Mouse (Mus musculus): ENCODE measurements around the gene Thbs1.
A peak's percentile ranks its signal among the peaks of the same experiment; 100 is the strongest.
"Not testable (repeated sequence)": the region's sequence is repeated elsewhere in the genome, so short reads cannot be mapped to it uniquely, and the experiment has no call there.

Thbs1 gene

DNA sequence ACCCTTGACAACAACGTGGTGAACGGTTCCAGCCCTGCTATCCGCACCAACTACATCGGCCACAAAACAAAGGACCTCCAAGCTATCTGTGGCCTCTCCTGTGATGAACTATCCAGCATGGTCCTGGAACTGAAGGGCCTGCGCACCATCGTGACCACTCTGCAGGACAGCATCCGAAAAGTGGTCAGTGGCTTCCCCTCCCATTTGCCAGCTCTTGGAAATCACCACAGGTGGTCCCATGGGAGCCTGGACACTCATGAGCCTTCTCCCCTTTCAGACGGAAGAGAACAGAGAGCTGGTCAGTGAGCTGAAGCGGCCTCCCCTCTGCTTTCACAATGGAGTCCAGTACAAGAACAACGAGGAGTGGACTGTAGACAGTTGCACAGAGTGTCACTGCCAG is 3.0 kb downstream of the Thbs1 start:
- no peak for DNase-seq (ENCODE audit: low read depth)

DNA sequence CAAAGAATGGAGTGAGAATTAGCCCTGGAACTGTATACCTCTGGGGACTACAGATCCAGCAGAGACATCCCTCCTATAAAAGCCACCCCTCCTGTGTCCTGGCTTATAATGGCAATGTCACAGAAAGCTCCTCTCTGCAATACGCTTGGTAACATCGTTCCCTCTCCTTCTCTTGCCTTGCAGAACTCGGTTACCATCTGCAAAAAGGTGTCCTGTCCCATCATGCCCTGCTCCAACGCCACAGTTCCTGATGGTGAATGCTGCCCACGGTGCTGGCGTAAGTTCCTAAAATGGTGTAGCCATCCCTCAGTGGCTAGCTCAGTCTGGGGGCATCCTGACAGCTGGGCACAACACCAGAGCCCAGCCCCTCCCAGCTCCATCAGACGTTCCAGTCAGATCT is 4.0 kb downstream of the Thbs1 start:
- DNase-seq (ENCODE audit: low read depth): no peak

DNA sequence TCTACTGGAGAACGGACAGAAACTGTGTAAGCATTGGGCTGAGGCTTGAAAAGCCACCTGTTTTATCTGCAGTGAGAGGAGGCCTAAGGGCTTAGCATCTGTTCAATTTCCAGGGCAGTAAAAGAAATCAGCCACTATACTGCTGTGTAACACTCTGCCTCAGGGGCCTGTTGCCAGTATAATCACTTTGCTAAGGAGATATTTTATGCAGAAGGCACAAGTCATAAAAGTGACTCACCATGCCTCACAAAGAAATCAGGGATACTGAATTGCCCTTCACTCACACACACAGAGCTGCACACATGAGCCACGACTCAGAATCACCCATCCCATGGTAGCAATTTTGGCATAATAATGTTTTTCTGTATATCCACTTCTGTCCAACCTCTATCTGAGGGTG is 4.5 kb downstream of the Thbs1 start:
- DNase-seq (ENCODE audit: low read depth): no peak

DNA sequence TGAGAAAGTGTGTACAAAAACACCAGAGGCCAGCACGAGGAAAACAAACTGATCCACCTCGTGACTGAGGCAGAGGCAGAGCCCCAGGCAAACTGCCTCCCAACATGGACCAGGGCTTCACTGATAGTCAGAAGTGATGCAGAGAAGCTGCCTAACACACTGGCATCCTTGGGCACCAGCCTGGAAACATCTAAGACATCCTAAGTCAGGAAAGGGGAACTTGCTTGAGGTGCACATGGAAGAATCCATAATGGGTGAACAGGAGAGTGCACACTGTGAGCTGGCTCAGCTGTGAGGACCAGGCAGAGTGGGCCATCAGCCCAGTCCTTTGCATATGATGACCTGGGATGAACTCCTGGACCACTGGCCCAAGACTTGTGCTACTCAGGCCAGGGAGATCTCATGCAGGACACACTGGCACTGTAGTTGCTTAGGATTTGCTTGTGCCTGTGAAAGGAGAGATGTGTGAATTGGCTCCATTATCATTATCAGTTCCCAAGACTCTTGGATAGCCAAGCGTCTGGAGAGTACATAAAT is 5.1 kb downstream of the Thbs1 start:
- no peak for DNase-seq (ENCODE audit: low read depth)

DNA sequence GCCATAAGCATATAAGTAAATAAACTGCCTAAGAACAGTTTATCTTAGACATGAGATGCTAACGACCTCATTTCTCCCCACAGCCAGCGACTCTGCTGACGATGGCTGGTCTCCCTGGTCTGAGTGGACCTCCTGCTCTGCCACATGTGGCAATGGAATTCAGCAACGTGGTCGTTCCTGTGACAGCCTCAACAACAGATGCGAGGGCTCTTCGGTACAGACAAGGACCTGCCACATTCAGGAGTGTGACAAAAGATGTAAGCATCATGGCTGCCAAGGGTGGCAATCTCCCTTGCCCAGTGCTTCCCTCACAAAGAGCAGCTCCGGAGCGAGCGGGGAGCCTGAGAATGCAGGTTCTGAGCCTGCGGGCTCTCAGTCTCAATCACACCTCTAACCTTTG is 5.7 kb downstream of the Thbs1 start:
- no peak for DNase-seq (ENCODE audit: low read depth)

DNA sequence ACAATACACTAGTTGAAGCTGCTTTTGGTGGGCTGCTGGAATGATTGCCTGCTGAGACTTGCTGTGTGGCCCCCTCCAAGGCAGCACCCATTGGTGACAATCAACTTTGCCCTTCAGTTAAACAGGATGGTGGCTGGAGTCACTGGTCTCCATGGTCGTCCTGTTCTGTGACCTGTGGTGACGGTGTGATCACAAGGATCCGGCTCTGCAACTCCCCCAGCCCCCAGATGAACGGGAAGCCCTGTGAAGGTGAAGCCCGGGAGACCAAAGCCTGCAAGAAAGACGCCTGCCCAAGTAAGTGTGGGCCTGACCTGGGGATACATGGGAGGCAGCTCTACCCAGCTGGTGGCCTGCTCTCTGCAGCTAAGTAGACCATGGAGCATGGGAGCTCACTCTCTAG is 6.4 kb downstream of the Thbs1 start:
- no peak for DNase-seq (ENCODE audit: low read depth)

DNA sequence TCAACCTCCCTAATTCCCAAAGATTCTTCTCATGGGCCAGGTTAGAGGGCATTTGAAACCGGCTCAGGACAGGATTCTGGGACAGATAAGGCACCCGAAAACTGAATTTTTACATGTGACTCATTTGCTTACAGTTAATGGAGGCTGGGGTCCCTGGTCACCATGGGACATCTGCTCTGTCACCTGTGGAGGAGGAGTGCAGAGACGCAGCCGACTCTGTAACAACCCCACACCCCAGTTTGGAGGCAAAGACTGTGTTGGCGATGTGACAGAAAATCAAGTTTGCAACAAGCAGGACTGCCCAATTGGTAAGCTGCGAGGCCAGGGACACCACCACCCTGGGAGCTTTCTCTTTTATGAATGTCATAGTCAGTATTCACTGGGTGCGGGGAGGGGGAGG is 6.8 kb downstream of the Thbs1 start:
- no peak for DNase-seq (ENCODE audit: low read depth)

DNA sequence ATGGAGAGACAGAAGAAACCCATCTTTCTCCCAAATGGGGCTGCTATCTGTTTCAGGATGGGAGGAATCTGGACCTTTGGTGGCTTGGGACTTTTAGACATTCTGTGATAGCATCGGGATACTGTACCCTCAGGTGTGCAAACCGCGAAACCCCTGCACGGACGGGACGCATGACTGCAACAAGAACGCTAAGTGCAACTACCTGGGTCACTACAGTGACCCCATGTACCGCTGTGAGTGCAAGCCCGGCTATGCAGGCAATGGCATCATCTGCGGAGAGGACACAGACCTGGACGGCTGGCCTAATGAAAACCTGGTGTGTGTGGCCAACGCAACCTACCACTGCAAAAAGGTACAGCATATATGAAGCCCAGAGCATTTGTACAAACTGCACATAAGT is 8.0 kb downstream of the Thbs1 start:
- no peak for DNase-seq (ENCODE audit: low read depth)

DNA sequence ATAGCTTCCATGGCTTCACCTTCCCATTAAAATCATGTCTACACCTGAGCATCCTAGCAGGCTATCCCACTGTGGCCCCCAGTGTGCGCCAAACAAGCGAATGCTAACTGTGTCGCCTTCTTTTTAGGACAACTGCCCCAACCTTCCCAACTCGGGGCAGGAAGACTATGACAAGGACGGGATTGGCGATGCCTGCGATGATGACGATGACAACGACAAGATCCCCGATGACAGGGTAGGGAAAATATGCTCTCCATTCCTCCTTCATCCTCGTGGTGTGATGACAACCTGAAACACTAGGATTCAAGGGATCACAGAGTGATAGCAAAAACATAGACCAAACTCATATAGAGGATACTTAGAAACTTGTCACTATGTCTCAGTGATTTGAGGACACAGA is 8.4 kb downstream of the Thbs1 start:
- no peak for DNase-seq (ENCODE audit: low read depth)

DNA sequence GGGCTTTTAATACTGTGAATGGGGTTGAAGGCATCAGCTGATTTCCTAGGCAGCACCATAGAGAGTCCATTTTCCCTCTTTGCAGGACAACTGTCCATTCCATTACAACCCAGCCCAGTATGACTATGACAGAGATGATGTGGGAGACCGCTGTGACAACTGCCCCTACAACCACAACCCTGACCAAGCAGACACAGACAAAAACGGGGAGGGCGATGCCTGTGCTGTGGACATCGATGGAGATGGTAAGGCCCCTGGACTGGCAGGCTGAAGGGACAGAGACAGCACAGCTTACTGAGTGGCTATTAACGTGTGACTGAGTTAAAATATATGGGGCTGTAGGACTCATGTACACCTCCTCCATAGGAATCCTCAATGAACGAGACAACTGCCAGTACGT is 9.1 kb downstream of the Thbs1 start:
- no peak for DNase-seq (ENCODE audit: low read depth)

DNA sequence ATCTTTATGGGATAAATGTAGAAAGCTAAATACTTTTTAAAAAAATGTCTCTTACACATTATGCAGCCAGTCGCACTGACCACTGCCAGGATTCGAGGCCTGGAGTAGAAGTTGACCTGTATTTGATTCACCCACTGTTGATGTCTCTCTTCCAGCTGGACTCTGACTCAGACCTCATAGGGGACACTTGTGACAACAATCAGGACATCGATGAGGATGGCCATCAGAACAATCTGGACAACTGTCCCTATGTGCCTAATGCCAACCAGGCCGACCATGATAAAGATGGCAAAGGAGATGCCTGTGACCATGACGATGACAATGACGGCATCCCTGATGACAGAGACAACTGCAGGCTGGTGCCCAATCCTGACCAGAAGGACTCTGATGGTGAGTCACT is 10.6 kb downstream of the Thbs1 start:
- no peak for DNase-seq (ENCODE audit: low read depth)

DNA sequence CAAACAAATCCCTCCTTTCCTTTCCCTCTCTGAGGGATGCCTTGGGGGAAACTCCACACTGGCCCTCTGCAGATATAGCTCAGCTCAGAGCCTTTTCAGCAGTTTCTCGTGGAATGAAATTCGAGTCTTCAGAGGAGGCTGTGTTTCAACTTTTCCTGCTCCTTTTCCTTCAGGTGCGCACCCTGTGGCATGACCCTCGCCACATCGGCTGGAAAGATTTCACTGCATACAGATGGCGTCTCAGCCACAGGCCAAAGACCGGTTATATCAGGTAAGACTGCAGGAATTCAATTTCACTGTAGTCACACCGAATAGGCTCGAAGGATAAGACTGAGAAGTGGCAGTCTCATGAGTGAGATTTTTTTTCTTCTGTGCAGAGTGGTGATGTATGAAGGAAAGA is 12.1 kb downstream of the Thbs1 start:
- DNase-seq (ENCODE audit: low read depth): no peak

DNA sequence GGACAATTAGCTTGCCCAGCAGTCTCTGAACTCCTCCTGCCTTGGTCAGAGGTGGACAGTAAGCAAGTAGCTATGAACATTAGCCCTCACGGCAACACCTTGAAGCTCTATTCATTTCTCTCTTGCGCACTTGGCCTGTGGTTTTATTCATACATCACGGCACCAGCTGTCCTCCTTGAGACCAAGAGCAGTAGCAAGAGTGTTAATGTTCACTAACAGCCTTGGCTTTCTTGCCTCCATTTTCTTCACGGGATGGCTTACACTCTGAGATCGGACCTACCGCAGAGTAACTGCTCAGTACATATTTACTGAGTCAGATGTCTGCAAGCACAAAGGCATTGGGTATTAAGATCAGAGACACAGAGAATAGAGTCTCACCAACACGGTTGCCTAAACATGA is 12.8 kb downstream of the Thbs1 start:
- no peak for DNase-seq (ENCODE audit: low read depth)

DNA sequence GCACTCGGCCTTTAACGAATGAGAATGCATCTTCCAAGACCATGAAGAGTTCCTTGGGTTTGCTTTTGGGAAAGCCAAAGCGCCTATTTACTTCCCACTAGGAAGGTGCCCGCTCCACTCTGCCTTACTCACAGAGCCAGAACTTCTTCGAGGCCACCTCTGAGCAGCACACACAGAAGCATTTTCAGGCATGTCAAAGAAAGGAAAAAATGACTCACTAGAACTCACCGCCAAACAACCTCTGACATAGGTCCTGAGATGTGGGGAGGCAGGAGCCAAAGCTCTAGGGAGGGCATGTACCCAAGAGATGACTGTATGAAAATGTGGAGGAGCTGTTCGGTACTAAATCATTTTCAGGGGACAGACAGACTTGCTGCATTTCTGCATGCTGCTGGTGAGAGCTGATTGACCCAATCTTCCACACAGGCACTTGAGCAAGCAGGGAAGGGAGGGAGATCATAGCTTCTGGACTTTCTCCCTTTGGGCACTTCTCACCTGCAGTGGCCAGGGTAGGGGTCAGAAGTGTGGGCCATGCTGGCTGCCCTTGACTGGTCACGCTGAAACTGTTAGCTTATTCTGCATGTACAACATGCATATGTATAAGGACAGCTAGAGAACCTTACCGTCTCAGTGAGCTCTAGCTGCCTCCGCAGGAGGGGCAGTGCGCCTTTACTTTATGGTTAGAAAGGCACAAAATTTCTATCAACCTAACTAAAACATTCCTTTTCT is 13.7 kb downstream of the Thbs1 start:
- peak; percentile 33 for DNase-seq (ENCODE audit: low read depth)

DNA sequence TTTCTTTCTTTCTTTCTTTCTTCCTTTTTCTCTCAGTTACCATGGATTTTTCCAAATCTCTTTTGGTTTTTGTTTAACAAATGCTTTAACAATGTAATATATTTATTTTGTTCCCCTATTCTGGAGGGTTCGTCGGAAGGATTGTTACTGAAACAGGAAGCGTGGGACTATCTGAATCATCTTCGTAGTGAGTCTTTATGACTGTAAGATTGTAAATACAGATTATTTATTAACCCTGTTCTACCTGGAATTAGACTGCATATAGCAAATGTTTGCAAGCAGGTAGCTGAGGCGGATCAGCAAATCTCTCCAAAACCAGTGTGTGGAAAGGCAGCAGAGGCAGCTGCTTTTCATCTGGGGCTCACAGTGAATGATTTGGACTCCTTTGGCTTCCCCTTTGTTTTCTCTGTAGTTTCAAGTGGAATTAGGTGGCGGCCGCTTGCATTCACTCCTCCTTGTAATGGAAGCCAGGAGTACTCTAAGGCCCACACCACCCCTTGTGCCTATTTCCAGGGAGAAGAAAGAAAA is 14.3 kb downstream of the Thbs1 start:
- no peak for DNase-seq (ENCODE audit: low read depth)

DNA sequence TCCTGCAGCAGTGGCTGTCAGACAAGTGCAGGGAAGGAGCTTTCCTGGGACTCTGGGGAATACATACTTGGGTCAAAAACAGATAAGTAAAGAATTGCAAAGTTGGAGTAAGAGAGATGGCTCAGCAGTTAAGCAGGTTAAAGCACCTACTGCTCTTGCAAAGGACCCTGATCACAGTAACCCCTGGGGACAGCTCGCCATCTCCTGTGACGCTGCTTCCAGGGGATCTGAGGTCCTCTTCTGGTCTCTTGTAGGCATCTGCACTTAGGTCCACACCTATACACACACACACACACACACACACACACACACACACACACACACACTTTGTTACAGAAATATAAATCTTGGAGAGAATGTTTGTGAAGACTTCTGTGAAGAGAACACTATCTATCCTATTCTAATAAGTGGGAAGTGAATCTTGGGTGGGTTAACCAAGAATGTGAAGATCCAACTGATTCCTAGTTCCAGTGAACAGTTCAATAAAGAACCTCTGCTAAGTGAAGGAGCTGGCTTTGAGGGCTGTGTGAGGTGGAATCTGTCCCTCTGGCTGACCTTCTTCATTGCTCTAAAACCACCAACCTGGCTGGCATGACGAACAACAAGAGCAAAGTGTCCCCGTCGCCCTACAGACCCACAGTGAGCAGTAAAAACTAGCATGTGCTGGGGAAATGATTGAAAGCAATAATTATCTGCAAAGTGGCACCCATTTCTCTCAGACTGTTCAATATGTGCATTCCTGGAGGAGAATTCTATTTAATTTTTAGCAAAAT is 16.0 kb downstream of the Thbs1 start:
- no peak for DNase-seq (ENCODE audit: low read depth)

DNA sequence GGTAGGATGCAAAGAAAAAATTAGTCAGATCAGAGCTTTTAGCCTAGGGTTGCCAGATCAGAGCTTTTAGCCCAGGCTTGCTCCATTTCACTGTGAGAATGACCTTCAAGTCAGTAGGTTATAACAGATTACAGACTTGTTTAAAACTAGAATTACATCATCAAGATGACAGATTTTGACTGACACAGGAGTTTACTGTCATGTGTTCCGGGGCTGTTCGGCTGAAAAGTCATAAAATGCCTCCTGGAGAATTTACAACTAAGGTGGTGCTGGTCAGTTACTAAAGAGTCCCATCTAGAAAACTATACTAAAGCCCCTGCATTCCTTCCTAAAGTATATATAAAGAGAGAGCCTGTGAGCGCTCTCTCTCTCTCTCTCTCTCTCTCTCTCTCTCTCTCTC is 16.6 kb downstream of the Thbs1 start:
- DNase-seq (ENCODE audit: low read depth): no peak

DNA sequence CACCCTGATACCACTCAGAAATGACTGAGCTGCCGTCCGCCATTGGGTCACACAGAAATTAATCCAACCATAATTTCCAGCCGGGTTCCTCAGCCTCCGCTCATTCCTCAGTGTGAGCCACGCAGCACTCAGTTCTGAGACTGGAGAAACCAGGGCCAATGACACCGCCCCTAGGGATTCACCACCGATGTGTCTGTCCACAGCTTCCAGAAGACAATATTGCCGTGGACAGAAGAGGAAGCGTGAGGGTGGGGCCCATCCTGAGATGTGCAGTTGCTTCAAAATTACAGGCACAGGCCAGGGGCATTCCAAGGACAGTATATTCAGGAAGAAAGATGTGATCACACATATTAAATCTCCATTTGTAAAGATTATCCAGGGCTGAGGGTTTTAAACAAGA is 25.4 kb downstream of the Thbs1 start:
- no peak for DNase-seq (ENCODE audit: low read depth)

DNA sequence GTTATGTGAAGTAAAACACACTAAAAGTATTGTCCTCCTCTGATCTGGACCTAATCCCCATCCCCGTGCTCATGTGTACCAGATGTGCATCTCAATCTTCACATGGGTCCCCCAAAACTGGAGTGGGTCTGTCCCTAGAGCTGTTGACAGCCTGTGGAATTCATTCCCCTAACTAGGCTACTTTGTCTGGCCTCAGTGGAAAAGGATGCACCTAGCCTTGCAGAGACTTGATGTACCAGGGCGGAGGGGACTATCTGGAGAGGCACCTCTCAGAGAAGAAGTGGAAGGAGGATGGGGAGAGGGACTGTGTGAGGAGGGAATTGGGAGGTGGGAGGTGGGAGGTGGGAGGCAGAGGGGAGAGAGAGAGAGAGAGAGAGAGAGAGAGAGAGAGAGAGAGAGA is 26.1 kb downstream of the Thbs1 start:
- DNase-seq (ENCODE audit: low read depth): no peak

DNA sequence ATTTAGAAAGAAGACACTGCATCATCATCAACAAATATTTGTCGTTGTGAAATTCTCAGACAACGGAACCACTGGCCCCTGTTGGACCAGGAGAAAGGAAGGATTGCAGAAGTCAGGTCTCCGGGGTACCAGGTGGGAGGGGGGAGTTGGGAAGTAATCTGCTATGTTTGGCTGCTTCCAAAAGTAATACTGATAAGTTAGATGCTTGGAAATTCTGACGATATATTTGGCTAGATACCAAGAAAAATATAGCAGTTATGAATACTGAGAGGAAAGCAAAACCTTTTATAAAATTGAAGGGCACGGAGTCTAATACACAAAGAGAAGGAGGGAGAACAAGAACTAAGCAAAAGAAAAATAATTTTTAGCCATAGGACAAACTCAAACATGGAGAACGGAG is 27.6 kb downstream of the Thbs1 start:
- no peak for DNase-seq (ENCODE audit: low read depth)

DNA sequence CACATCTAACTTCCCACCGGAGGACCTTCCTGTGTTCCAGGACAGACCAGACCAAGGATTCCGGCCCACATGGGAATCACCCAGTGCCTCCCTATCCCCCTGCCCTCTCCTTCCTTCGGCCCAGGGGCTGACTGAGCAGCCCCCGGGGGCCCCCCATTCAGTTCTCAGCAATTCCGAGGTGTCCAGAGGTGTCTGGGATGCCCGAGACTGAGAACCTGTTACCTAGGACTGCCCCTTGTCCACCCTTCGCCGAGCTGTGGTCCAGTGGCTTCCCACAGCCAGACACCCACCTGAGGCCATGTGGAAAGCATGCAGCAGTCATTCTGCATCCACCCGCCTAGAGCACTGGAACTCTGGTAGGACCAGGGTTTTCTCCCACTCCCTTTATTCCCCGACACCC is 30.0 kb downstream of the Thbs1 start:
- DNase-seq (ENCODE audit: low read depth): no peak

DNA sequence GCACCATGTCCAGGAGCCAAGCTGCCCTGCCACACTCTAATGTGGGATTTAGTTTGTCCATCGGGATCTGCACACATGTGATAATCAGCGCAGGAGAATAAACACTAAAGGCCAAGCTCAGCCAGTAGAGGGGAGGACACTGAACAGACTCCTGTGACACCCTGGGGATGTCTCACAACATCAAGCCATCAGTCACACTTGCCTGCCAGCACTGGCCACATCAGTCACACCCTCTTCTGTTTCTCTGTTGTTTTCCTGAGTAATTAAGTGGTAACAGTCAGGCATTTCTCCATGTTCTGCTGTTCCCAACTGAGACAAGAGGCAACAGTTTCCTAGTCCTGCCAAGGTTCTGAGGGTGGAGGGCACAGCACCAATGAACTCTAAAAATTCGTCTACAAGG is 36.1 kb downstream of the Thbs1 start:
- DNase-seq (ENCODE audit: low read depth): not testable (repeated sequence)
